Mouse (Mus musculus) liver, embryonic 14.5 days (tissue): ENCODE data around the gene Tlx2. TPM values are rescaled to one million over a fixed set of nuclear protein-coding genes. Genes with fewer than 3 reads are reported as not detected.

Experiments
- ATAC-seq: fragments of 200-750 bp; cut with Nextera tagmentation; 2 replicates; pipeline ENCODE4 v1.8.0; 2017; ENCODE audit warnings: moderate number of reproducible peaks, mild to moderate bottlenecking, moderate library complexity; ENCODE audit not compliant: insufficient read depth
- DNase-seq, 3 experiments: peaks; one replicate each; pipeline ENCODE4 v3.0.0-alpha.2; 2012 to 2013; ENCODE audit warnings: low read depth in 3 of 3, low spot score in 3 of 3
- H3K27ac ChIP-seq: fragments of 300-500 bp; sonication (generic); 2 replicates; pipeline ENCODE4 v1.5.1; 2014; ENCODE audit warnings: moderate library complexity, mild to moderate bottlenecking, control low read depth, inconsistent platforms
- H3K27me3 ChIP-seq: fragments of 300-500 bp; sonication (generic); 2 replicates; pipeline ENCODE4 v1.6.1; 2014; ENCODE audit warnings: mild to moderate bottlenecking, low read length, moderate library complexity; ENCODE audit not compliant: control insufficient read depth, insufficient read depth
- H3K36me3 ChIP-seq: fragments of 300-500 bp; sonication (generic); replicated peaks from 2 replicates; pipeline ENCODE4 v1.6.1; 2014; ENCODE audit warnings: low read depth; ENCODE audit not compliant: control insufficient read depth, insufficient read depth
- H3K4me1 ChIP-seq, 2 experiments: fragments of 200-500 bp in 1 of 2; fragments of 300-500 bp in 1 of 2; sonication (generic) in 1 of 2; replicated peaks; 2 replicates each; pipeline ENCODE4 v1.6.1; 2012 to 2014; ENCODE audit warnings: antibody characterized with exemption in 1 of 2, inconsistent platforms in 1 of 2, low read length in 1 of 2; ENCODE audit not compliant: control insufficient read depth in 2 of 2, insufficient read depth in 2 of 2
- H3K4me2 ChIP-seq: fragments of 300-500 bp; sonication (generic); 2 replicates; pipeline ENCODE4 v1.6.1; 2014; ENCODE audit warnings: low read depth, mild to moderate bottlenecking, control low read depth, moderate library complexity
- H3K4me3 ChIP-seq, 2 experiments: fragments of 200-500 bp in 1 of 2; fragments of 300-500 bp in 1 of 2; sonication (generic) in 1 of 2; 2 replicates each; pipeline ENCODE4 v1.5.1; 2012 to 2014; ENCODE audit warnings: low read depth in 2 of 2, low read length in 2 of 2, mild to moderate bottlenecking in 2 of 2, control low read depth in 1 of 2, inconsistent platforms in 1 of 2, moderate library complexity in 1 of 2; ENCODE audit not compliant: insufficient read depth in 1 of 2
- H3K9ac ChIP-seq: fragments of 300-500 bp; sonication (generic); replicated peaks from 2 replicates; pipeline ENCODE4 v1.6.1; 2014; ENCODE audit warnings: mild to moderate bottlenecking, control low read depth, moderate library complexity
- H3K9me3 ChIP-seq: fragments of 300-500 bp; sonication (generic); 2 replicates; pipeline ENCODE4 v1.6.1; 2016; ENCODE audit warnings: low read length, mixed read lengths; ENCODE audit not compliant: control insufficient read depth
- CTCF ChIP-seq: IDR thresholded peaks from 2 replicates; pipeline ENCODE4 v1.5.1; 2016; ENCODE audit warnings: antibody characterized with exemption, low read depth, control low read depth
- EP300 ChIP-seq: IDR thresholded peaks from 2 replicates; pipeline ENCODE4 v1.6.1; 2016; ENCODE audit warnings: antibody characterized with exemption, low read depth
- WGBS: fragments of 180-500 bp; shearing (Covaris S2); extraction: QIAGEN DNeasy Blood & Tissue Kit; methylation state at CpG from one replicate; pipeline ENCODE4 v1.1.7; 2014; ENCODE audit not compliant: insufficient replicate concordance; 5-methylcytosine and 5-hydroxymethylcytosine counted together
- polyA plus RNA-seq, 2 experiments: library from polyadenylated mRNA; depleted of rRNA in 1 of 2; stranded (reverse) in 1 of 2; unstranded in 1 of 2; fragments of >200 nt; fragmentation: Nextera tagmentation in 1 of 2; extraction: Ambion mirVana in 1 of 2; gene quantifications; 2 replicates each; pipeline versions ENCODE4 v1.2.1 to v1.2.3; 2012 to 2014

Gene Tlx2
- polyA plus RNA-seq, 2 experiments = not detected

GRCm38 (mm10) chr6:83092416-83093127, 22.5 kb upstream of the Tlx2 start:
- H3K27me3 ChIP-seq = peaks cover 24% of the 10 kb centered on the region
- WGBS = 13% methylated on average over 6 of the region's 6 CpGs
- no peak for ATAC-seq

DNA sequence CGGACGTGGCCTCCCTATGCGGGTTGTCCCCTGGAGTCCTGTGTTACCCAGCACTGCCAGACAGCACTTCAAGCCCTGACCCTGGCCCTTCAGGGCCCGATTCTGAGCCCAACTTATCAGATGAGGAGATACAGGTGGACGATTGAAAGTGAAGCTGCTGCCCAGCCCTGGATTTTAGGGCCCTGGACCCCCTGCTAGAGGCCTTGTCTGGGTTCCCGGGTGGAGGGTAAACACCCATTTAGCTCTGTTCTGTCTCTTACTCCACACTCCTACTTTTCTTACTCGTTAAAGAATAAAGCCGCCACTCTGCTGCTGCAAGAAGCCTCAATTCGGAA, 17.8 kb upstream of the Tlx2 start:
- no peak for ATAC-seq
- Histone ChIP-seq H3K27me3 (peaks cover 65% of the 10 kb centered on the region), H3K4me3 (0 out of 4 replicates have a peak overlapping the region, but pooled peaks of 1 of the 2 experiments have one; percentile 4), H3K27ac (no peak overlapping the region), H3K4me1 (no peaks in the 10 kb centered on the region; a peak in 1 of 4 replicates), H3K4me2 (peak overlapping the region; percentile 16), H3K9me3 (no peaks in the 10 kb centered on the region), H3K36me3 (no peaks in the 10 kb centered on the region), H3K9ac (no peak overlapping the region)
- no peak for DNase-seq
- WGBS = 13% methylated on average over 9 of the region's 9 CpGs
- TF ChIP-seq EP300 = no peak
- TF ChIP-seq CTCF = no peak

More at GRCm38 (mm10) chr6:83092416-83093127, 22.5 kb upstream of the Tlx2 start:
- Histone ChIP-seq H3K9me3 (no peaks in the 10 kb centered on the region; the same call in 1 of the 2 replicates), H3K4me3 (no peak overlapping the region), H3K9ac (no peak overlapping the region), H3K4me1 (no peaks in the 10 kb centered on the region; a peak in 1 of 4 replicates), H3K36me3 (no peaks in the 10 kb centered on the region), H3K4me2 (no peak overlapping the region), H3K27ac (no peak overlapping the region)
- no peak for DNase-seq
- no peak for TF ChIP-seq CTCF
- TF ChIP-seq EP300 = no peak

- Histone ChIP-seq H3K9me3 (no peaks in the 10 kb centered on the region), H3K4me2 (peak overlapping the region; percentile 16), H3K9ac (no peak overlapping the region), H3K36me3 (no peaks in the 10 kb centered on the region), H3K27ac (no peak overlapping the region), H3K4me3 (0 out of 4 replicates have a peak overlapping the region, but pooled peaks have one; percentile 2 to 4), H3K27me3 (peaks cover 63% of the 10 kb centered on the region), H3K4me1 (no peaks in the 10 kb centered on the region; a peak in 1 of 4 replicates)
- DNase-seq (no peak), ATAC-seq (no peak)
- TF ChIP-seq EP300 = no peak
- 3% methylated on average over 47 of the region's 47 CpGs for WGBS
Observed at GRCm38 (mm10) chr6:83087205-83087925, 17.3 kb upstream of the Tlx2 start.

GRCm38 (mm10) chr6:83086121-83087035, 16.3 kb upstream of the Tlx2 start, which contains the start of gene Lbx2:
TSS of gene Lbx2 (plus strand) at chr6:83086367.
- DNase-seq (no peak), ATAC-seq (no peak)
- H3K4me3 ChIP-seq = peak within 1 kb of the TSS in 1 of 2 experiments; percentile 2; a peak in 1 of 4 replicates
- no peaks in the 10 kb centered on the region; a peak in 1 of 4 replicates for H3K4me1 ChIP-seq
- no peak within 1 kb of the TSS for H3K27ac ChIP-seq
- no peak for TF ChIP-seq EP300
- TF ChIP-seq CTCF = no peak
- peak within 1 kb of the TSS; percentile 38 for H3K4me2 ChIP-seq
- H3K36me3 ChIP-seq = no peaks in the 10 kb centered on the region
- no peak within 1 kb of the TSS for H3K9ac ChIP-seq
- 2% methylated on average over 42 of the region's 42 CpGs for WGBS
- H3K9me3 ChIP-seq = no peaks in the 10 kb centered on the region
- H3K27me3 ChIP-seq = peaks cover 63% of the 10 kb centered on the region
